Mouse (Mus musculus) urinary bladder, adult 18-20 months (tissue): ENCODE measurements around the gene Pex5.

Experiments used
- DNase-seq, 2 experiments: peaks; one replicate each; pipeline ENCODE4 v3.0.0; 2022; ENCODE audit warnings: low spot score in 2 of 2, mixed read lengths in 2 of 2

Gene Pex5

GRCm38 (mm10) chr6:124414927-124415325 lies at the start of gene Pex5:
Gene Pex5, minus strand, starts transcription at chr6:124415067.
- peak; percentile 89 to 94 for DNase-seq

GRCm38 (mm10) chr6:124463881-124464291 lies 49.0 kb upstream of the Pex5 start:
- no peak for DNase-seq

GRCm38 (mm10) chr6:124459388-124459787 lies 44.5 kb upstream of the Pex5 start:
- no peak for DNase-seq

DNA sequence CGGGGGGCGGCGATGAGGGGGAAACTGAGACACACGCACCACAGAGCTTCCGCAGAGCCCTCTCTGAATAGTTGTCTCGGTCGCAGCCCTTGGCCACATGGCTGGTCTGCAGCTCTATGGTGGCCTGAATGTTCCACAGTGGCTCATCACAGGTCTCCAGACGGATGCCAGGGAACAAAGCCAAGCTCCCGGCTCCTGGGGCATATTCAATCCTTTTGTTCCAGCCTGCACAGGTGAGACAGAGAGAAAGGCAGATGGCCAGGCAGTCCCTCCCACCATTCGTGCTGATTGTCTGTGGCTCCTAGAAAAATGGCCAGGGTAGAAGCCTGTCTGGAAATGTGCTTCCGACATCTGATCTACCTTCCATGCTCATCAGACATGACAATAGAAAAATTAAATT lies 43.6 kb upstream of the Pex5 start:
- no peak for DNase-seq

DNA sequence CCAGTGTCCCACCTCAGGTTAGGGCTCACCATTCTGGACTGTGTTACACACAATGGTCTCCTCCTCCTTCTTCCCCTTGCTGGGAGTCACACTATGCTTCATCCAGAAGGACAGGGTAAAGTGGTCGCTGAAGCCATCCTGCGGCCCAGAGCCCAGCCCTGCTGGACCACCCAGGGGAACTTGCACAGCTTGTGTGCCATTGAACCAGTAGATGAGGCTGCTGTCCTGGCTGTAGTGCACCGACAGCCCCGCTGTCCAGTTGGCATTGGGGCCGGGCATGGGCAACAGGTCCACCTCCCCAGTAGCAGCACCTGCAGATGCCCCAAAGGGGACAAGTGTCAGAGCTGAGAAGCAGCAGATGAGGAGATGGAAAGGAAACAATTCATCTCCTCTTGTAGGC lies 43.0 kb upstream of the Pex5 start:
- no peak for DNase-seq

GRCm38 (mm10) chr6:124456243-124456642 lies 41.4 kb upstream of the Pex5 start:
- no peak for DNase-seq

DNA sequence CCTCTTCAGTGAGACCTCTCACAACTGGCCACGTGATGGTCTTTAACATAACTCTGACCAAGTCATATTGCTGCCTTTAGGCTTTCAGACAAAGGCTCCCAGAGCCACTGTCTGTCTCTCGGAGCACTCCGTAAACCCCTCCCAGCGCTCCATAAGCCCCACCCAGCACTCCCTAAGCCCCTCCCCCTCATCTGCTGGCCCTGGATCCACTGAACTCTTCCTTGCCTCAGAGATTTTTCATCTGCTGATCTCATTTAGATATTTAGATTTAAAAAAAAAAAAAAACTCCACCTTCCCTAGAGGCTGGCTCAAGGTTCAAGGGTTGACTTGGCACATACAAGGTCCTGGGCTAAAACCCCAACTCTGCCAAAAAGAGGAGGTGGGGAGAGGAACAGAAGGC lies 38.9 kb upstream of the Pex5 start:
- no peak for DNase-seq

DNA sequence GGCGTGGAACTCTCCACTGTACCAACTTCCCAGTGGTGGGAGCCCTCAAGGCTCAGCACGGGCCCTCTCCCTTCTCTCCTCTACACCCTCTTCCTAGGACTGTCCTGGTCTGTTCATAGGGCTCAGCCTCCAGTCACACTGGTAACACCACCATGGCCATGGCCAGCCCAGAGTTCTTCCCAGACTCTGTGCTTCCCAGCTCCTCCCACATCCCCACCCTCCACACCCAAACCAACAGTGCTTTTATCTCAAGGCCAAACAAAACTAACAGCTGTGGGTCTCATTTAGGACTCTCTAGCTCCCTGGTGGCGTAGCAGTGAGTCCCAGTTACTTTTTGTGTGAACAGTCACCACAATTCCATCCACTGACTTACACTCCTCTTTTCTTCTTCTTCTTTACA lies 37.1 kb upstream of the Pex5 start:
- no peak for DNase-seq

- no peak for DNase-seq
These were observed 35.0 kb upstream of the Pex5 start for GRCm38 (mm10) chr6:124449668-124450383.

GRCm38 (mm10) chr6:124448959-124449667 lies 34.2 kb upstream of the Pex5 start:
- DNase-seq, result no peak

GRCm38 (mm10) chr6:124448186-124448852 lies 33.5 kb upstream of the Pex5 start:
- no peak for DNase-seq

DNA sequence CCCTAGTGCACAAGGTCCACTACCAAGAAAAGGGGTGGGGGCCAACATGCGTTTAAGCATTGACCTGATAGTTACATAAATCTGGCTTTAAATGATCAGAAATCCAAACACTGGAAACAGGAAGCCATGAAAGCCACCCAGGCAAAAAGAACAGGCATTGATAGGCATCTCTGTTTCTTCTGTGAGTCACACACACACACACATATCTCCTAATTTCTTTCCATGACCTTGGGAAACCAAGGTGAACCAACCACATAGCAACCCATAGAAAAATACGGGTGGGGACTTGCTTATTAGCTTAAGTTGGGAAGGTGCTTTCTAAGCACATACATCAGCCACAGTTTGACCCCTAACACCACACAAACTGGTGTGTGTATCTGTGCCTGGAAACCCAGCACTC lies 32.5 kb upstream of the Pex5 start:
- no peak for DNase-seq

DNA sequence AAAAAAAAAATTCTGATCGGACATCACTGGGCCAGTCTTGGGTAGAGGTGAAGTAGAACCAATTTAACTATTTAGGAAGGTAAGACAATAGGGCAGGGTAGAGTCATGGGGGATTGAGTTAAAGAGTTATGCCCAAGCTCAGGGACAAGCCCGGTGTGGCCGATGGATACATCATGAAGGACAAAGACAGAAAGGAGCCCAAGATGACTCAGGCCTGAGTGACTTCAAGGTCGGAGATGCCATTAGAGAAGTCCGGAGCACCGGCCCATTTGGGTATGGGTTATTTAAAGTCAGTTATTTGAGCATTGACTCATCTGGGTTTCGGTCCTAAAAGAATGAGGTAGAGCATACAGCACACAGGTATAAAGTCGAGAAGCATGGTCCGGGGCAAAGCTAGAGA lies 31.6 kb upstream of the Pex5 start:
- DNase-seq, result no peak

GRCm38 (mm10) chr6:124446024-124446423 lies 31.2 kb upstream of the Pex5 start:
- no peak for DNase-seq

DNA sequence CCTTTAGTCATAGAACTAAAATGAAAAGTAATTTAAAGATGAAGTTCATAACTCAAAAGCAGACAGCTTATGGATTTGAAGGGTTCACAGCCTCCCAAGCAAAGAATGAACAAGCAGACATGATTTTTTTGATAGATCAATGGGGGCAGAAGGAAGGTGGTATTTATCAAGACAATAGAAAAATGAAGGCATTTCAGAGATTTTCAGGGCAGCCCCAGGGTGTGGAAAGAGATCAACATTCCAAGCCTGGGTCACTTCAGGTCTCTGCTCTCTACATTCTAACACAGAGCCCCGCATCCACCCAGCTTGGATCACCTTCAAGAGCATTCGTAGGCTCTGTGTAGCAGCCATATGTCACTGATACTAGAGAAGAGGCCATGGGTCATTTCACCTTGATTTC lies 28.5 kb upstream of the Pex5 start:
- DNase-seq, result no peak

- DNase-seq, result no peak
These were observed 21.4 kb upstream of the Pex5 start for GRCm38 (mm10) chr6:124436245-124436644.

- DNase-seq, result no peak
These were observed 20.3 kb upstream of the Pex5 start for GRCm38 (mm10) chr6:124435173-124435572.

GRCm38 (mm10) chr6:124433688-124434324 lies 18.9 kb upstream of the Pex5 start:
- no peak for DNase-seq

DNA sequence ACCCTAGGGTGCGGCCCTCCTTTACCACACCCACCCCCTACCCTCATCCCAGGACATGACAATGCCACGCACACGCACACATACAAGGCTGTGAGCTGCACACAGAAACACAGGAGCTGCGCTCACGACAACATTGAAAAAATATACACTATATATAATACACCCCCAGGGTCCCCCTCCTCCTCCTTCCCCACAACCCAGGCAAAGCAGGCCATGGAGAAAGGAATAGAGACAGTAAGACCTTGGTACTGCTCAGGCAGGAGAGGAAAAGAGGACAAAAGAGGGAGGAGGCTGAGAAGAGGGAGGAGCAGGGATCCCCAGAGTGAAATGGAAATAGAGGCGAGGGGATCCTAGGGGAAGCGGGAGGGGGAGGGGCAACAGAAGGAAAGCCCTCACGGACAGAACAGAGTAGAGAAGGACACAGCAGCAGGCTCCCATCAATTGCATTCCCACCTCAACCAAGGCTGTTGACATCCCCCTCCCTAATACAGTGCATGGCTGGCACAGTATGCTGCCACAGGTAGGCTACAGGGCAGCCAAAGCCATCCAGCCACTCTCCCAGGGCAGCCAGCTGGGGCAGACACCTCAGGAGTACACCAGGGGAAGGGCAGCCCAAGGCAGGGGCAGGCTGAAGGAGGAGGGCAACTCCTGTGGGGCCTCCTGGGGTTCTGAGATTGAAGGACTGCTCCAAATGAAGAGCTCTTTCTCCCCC lies 16.1 kb upstream of the Pex5 start:
- no peak for DNase-seq

DNA sequence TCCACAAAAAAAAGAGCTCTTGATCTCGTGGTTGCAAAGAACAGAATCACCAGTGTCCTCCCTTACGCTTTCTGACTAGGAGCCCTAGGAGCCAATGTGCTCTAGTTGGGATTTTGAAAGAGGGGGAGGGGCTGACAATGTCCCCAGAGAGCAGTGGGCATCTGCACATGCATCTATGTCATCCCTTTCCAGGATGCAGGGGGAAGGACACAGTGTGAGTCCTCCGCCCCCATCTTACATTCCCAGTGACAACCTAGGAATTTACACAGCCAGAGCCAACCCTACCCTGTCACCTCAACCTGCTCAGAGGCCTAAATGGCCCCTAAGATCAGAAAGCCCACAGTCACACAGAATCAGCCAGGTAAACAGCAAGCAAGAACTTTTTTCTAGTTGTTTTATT lies 15.5 kb upstream of the Pex5 start:
- no peak for DNase-seq

GRCm38 (mm10) chr6:124427791-124428576 lies 13.1 kb upstream of the Pex5 start:
- no peak for DNase-seq
